13 mouse cellular contexts compared by ENCODE assay signal in genomic region chr17:80199160-80199778, GRCm38 (mm10). TPM values are rescaled to one million over a fixed set of nuclear protein-coding genes. Genes with fewer than 3 reads are reported as not detected.
A peak's percentile ranks its signal among the peaks of the same experiment; 100 is the strongest.
DNase-seq lines count a peak whose midpoint lies in the region; ATAC-seq and TF ChIP-seq lines count a peak whose summit lies in the region.
"Had no signal": no experiment of that assay in that cellular context is flagged by ENCODE, and none has a peak within 500 bp of the region (broad histone marks: within the 10 kb centered on the region; RNA-seq: fewer than 3 reads in every experiment).

No protein-coding gene starts in this region.

- H3K27me3 ChIP-seq in kidney, postnatal 0 days (ENCODE audit: insufficient read depth, low read length), result no peaks in the 10 kb centered on the region
- no peaks in the 10 kb centered on the region for H3K27me3 ChIP-seq in G1E (ENCODE audit: insufficient read depth, low read length)
- no peaks in the 10 kb centered on the region for H3K27me3 ChIP-seq in forebrain, embryonic 13.5 days
- H3K27me3 ChIP-seq in intestine, embryonic 16.5 days (replicated peaks; ENCODE audit: control insufficient read depth, insufficient read depth, low read length), result no peaks in the 10 kb centered on the region
- H3K27me3 ChIP-seq: liver, embryonic 15.5 days had no signal

- H3K9me3 ChIP-seq in kidney, postnatal 0 days (replicated peaks; ENCODE audit: low read length), result no peaks in the 10 kb centered on the region
- no peaks in the 10 kb centered on the region for H3K9me3 ChIP-seq in G1E (replicated peaks)
- H3K9me3 ChIP-seq in forebrain, embryonic 13.5 days (replicated peaks), result no peaks in the 10 kb centered on the region
- H3K9me3 ChIP-seq in intestine, embryonic 16.5 days (ENCODE audit: control insufficient read depth, low read length), result no peaks in the 10 kb centered on the region
- H3K9me3 ChIP-seq: liver, embryonic 15.5 days had no signal

- no peak overlapping the region for H3K4me3 ChIP-seq in kidney, postnatal 0 days (replicated peaks; ENCODE audit: low read depth, low read length)
- no peak overlapping the region for H3K4me3 ChIP-seq in G1E (ENCODE audit: low read depth, low read length)
- H3K4me3 ChIP-seq in forebrain, embryonic 13.5 days, result no peak overlapping the region
- no peak overlapping the region for H3K4me3 ChIP-seq in intestine, embryonic 16.5 days (ENCODE audit: low read length)
- H3K4me3 ChIP-seq: liver, embryonic 15.5 days; myocyte had no signal

- peaks cover 25% of the 10 kb centered on the region for H3K36me3 ChIP-seq in kidney, postnatal 0 days (ENCODE audit: insufficient read depth, low read length)
- H3K36me3 ChIP-seq in G1E (replicated peaks), result peaks cover 81% of the 10 kb centered on the region
- peaks cover 81% of the 10 kb centered on the region for H3K36me3 ChIP-seq in forebrain, embryonic 13.5 days (ENCODE audit: poor library complexity, severe bottlenecking)
- H3K36me3 ChIP-seq in intestine, embryonic 16.5 days (ENCODE audit: control insufficient read depth, insufficient read depth, low read length), result peaks cover 4% of the 10 kb centered on the region

- no peak overlapping the region for H3K9ac ChIP-seq in kidney, postnatal 0 days (ENCODE audit: low read depth, low read length)
- no peak overlapping the region for H3K9ac ChIP-seq in forebrain, embryonic 13.5 days
- no peak overlapping the region for H3K9ac ChIP-seq in intestine, embryonic 16.5 days (ENCODE audit: low read depth, low read length)
- H3K9ac ChIP-seq: liver, embryonic 15.5 days had no signal

- 93% methylated on average over 3 of the region's 3 CpGs for WGBS in kidney, postnatal 0 days
- 90% methylated on average over 3 of the region's 3 CpGs for WGBS in forebrain, embryonic 13.5 days
- 92% methylated on average over 3 of the region's 3 CpGs for WGBS in intestine, embryonic 16.5 days

- ATAC-seq in kidney, postnatal 0 days (replicated peaks; ENCODE audit: low FRiP score, low read depth), result peak; percentile 40; the same call in 1 of the 2 replicates
- ATAC-seq in G1E (ENCODE audit: extremely low read depth, insufficient number of reproducible peaks, low FRiP score, poor library complexity, severe bottlenecking), result peak; percentile 18; the same call in 1 of the 2 replicates
- ATAC-seq in forebrain, embryonic 13.5 days, result peak; percentile 36; the same call in 1 of the 2 replicates
- ATAC-seq in intestine, embryonic 16.5 days, result peak; percentile 33; the same call in 1 of the 2 replicates
- ATAC-seq in monocyte, adult 5-6 weeks (replicated peaks; ENCODE audit: insufficient number of reproducible peaks, low FRiP score, low TSS enrichment, poor library complexity, severe bottlenecking), result no peak; the same call in 1 of the 2 replicates
- ATAC-seq: activated CD4-positive, CD25-positive, alpha-beta regulatory T cell, adult 4 months had no signal

- DNase-seq in kidney, postnatal 0 days (ENCODE audit: low spot score), result no peak
- no peak for DNase-seq in kidney, adult 11 months
- no peak for DNase-seq in G1E (ENCODE audit: low spot score)
- no peak for DNase-seq in lung, postnatal 36 days
- DNase-seq: heart, adult 18-20 months; heart, postnatal 4 days; layer of hippocampus, adult 9-11 months had no signal

- TF ChIP-seq CTCF in kidney, postnatal 0 days (IDR thresholded peaks at IDR 0.05; ENCODE audit: low read depth), result no peak
- TF ChIP-seq CTCF in G1E (IDR thresholded peaks at IDR 0.05; ENCODE audit: low read depth, low read length), result no peak

- H3K4me2 ChIP-seq in kidney, postnatal 0 days (ENCODE audit: low read length), result no peak overlapping the region
- H3K4me2 ChIP-seq in forebrain, embryonic 13.5 days, result no peak overlapping the region
- H3K4me2 ChIP-seq in intestine, embryonic 16.5 days (ENCODE audit: low read depth, low read length), result no peak overlapping the region
- H3K4me2 ChIP-seq: liver, embryonic 15.5 days had no signal

- H3K4me1 ChIP-seq in kidney, postnatal 0 days (replicated peaks; ENCODE audit: insufficient read depth, low read length), result no peaks in the 10 kb centered on the region
- peaks cover 20% of the 10 kb centered on the region for H3K4me1 ChIP-seq in G1E (ENCODE audit: insufficient read depth, low read depth, low read length)
- peaks cover 11% of the 10 kb centered on the region; the same call in 1 of the 2 replicates for H3K4me1 ChIP-seq in forebrain, embryonic 13.5 days
- H3K4me1 ChIP-seq in intestine, embryonic 16.5 days (ENCODE audit: control insufficient read depth, insufficient read depth, low read length), result no peaks in the 10 kb centered on the region

- H3K27ac ChIP-seq in kidney, postnatal 0 days, result no peak overlapping the region
- H3K27ac ChIP-seq in forebrain, embryonic 13.5 days, result no peak overlapping the region
- no peak overlapping the region for H3K27ac ChIP-seq in intestine, embryonic 16.5 days (ENCODE audit: low read length)
- H3K27ac ChIP-seq: liver, embryonic 15.5 days had no signal

RNA-seq across cellular contexts. Expression of gene Srsf7, which starts 7.8 kb away (rescaled TPM):
- 422 and 451 TPM in 2 replicates for polyA plus RNA-seq in kidney, postnatal 0 days (2015; fragmentation: Nextera tagmentation; extraction: Ambion mirVana)
- total RNA-seq in G1E (2014; fragmentation: Nextera tagmentation), result 351 and 376 TPM in 2 replicates
- total RNA-seq in G1E (2017), result 435 and 486 TPM in 2 replicates
- polyA plus RNA-seq in G1E (2012), result 134 and 226 TPM in 2 replicates
- 747 and 755 TPM in 2 replicates for polyA plus RNA-seq in forebrain, embryonic 13.5 days (2015; fragmentation: Nextera tagmentation; extraction: Ambion mirVana)
- 415 and 476 TPM in 2 replicates for polyA plus RNA-seq in intestine, embryonic 16.5 days (2015; fragmentation: Nextera tagmentation; extraction: Ambion mirVana)
- total RNA-seq in monocyte, adult 5-6 weeks (2017), result 262 to 315 TPM (median 271 TPM) in 3 replicates

RNA-seq across cellular contexts. Expression of gene Ttc39d, which starts 8.0 kb away (rescaled TPM):
- polyA plus RNA-seq in kidney, postnatal 0 days (2015; fragmentation: Nextera tagmentation; extraction: Ambion mirVana), result not detected in 2 replicates
- 0.30 TPM in 1 of 2 replicates, not detected in the other for total RNA-seq in G1E (2014; fragmentation: Nextera tagmentation)
- total RNA-seq in G1E (2017), result 0.12 and 0.16 TPM in 2 replicates
- not detected in 2 replicates for polyA plus RNA-seq in G1E (2012)
- polyA plus RNA-seq in forebrain, embryonic 13.5 days (2015; fragmentation: Nextera tagmentation; extraction: Ambion mirVana), result 0.11 and 0.13 TPM in 2 replicates
- polyA plus RNA-seq in intestine, embryonic 16.5 days (2015; fragmentation: Nextera tagmentation; extraction: Ambion mirVana), result 0.07 TPM in 1 of 2 replicates, not detected in the other
- total RNA-seq in monocyte, adult 5-6 weeks (2017), result 0.11 TPM in 1 of 3 replicates, not detected in the others
- total RNA-seq: heart, postnatal 4 days had no signal
- polyA plus RNA-seq: activated CD4-positive, CD25-positive, alpha-beta regulatory T cell, adult 4 months; liver, embryonic 15.5 days had no signal

RNA-seq across cellular contexts. Expression of gene Gemin6, which starts 25.0 kb away (rescaled TPM):
- 29.7 and 32.1 TPM in 2 replicates for polyA plus RNA-seq in kidney, postnatal 0 days (2015; fragmentation: Nextera tagmentation; extraction: Ambion mirVana)
- total RNA-seq in G1E (2014; fragmentation: Nextera tagmentation) (28.8 and 30.9 TPM in 2 replicates), G1E (2017) (42.7 and 43.7 TPM in 2 replicates)
- polyA plus RNA-seq in G1E (2012), result 0.96 and 1.4 TPM in 2 replicates
- 33.6 and 35.8 TPM in 2 replicates for polyA plus RNA-seq in forebrain, embryonic 13.5 days (2015; fragmentation: Nextera tagmentation; extraction: Ambion mirVana)
- polyA plus RNA-seq in intestine, embryonic 16.5 days (2015; fragmentation: Nextera tagmentation; extraction: Ambion mirVana), result 38.5 and 44.4 TPM in 2 replicates
- 2.4 to 12.1 TPM (median 7.7 TPM) in 3 replicates for total RNA-seq in monocyte, adult 5-6 weeks (2017)

Comparison
In these comparisons a context has a peak if more than half of its experiments do, and no peak if none do; other contexts are left out.
1. RNA of gene Gemin6, which starts 25.0 kb away (polyA plus RNA-seq): 38.5 to 44.4 TPM in intestine, embryonic 16.5 days, 33.6 to 35.8 TPM in forebrain, embryonic 13.5 days and 29.7 to 32.1 TPM in kidney, postnatal 0 days; 0.96 to 1.4 TPM in G1E; every median in the first group is over 10 times any median in the second.